In the genomic region with DNA sequence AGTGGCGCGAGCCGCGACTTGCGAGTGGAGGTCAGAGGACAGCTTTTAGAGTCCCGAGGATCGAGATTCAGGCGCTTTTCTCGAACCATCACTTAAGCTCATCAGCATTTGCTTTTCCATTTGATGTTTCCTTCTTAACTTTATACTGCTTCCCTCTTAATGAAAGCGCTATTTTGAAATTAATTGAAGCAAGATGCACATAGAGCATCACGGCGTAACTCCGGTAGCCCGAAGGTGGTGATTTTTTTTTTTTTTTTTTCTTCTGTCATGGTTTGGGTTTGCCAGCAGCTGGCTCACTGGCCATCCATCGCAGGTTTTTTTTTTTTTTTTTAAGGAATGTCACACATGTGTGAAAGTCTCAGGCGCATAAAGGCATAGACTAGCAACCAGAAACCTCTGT, we compare ENCODE assay signal across 7 mouse cellular contexts. TPM values are rescaled to one million over a fixed set of nuclear protein-coding genes. Genes with fewer than 3 reads are reported as not detected.
DNase-seq lines count a peak whose midpoint lies in the region; ATAC-seq and TF ChIP-seq lines count a peak whose summit lies in the region.

No protein-coding gene starts in this region.

- peak overlapping the region; percentile 95 for H3K9ac ChIP-seq in neural tube, embryonic 11.5 days (ENCODE audit: low read length)
- H3K9ac ChIP-seq in forebrain, embryonic 12.5 days = peak overlapping the region; percentile 100
- peak overlapping the region; percentile 98 for H3K9ac ChIP-seq in limb, embryonic 15.5 days
- H3K9ac ChIP-seq in stomach, postnatal 0 days (ENCODE audit: low read length) = peak overlapping the region; percentile 88

- no peaks in the 10 kb centered on the region for H3K9me3 ChIP-seq in neural tube, embryonic 11.5 days (ENCODE audit: control insufficient read depth, low read length)
- no peaks in the 10 kb centered on the region for H3K9me3 ChIP-seq in forebrain, embryonic 12.5 days
- H3K9me3 ChIP-seq in limb, embryonic 15.5 days = no peaks in the 10 kb centered on the region
- H3K9me3 ChIP-seq in stomach, postnatal 0 days (ENCODE audit: control insufficient read depth, low read length) = no peaks in the 10 kb centered on the region

- H3K27ac ChIP-seq in neural tube, embryonic 11.5 days (ENCODE audit: low read depth, low read length) = peak overlapping the region; percentile 97; the same call in 1 of the 2 replicates
- H3K27ac ChIP-seq in forebrain, embryonic 12.5 days = peak overlapping the region; percentile 97; the same call in 1 of the 2 replicates
- H3K27ac ChIP-seq in limb, embryonic 15.5 days = 0 out of 2 replicates have a peak overlapping the region, but pooled peaks have one; percentile 92
- no peak overlapping the region for H3K27ac ChIP-seq in stomach, postnatal 0 days (replicated peaks)

- H3K36me3 ChIP-seq in neural tube, embryonic 11.5 days (ENCODE audit: control insufficient read depth, insufficient read depth, low read length) = no peaks in the 10 kb centered on the region
- H3K36me3 ChIP-seq in forebrain, embryonic 12.5 days (replicated peaks) = no peaks in the 10 kb centered on the region
- no peaks in the 10 kb centered on the region for H3K36me3 ChIP-seq in limb, embryonic 15.5 days
- no peaks in the 10 kb centered on the region for H3K36me3 ChIP-seq in stomach, postnatal 0 days (ENCODE audit: control insufficient read depth, insufficient read depth, low read length)

- no peak for DNase-seq in neural tube, embryonic 11.5 days (ENCODE audit: low spot score)
- no peak for DNase-seq in neural tube, embryonic 10.5 days (ENCODE audit: extremely low spot score, low spot score)
- no peak for DNase-seq in stomach, postnatal 0 days (ENCODE audit: low spot score)
- DNase-seq in adrenal gland, adult (ENCODE audit: inconsistent age in 2 of 2, low spot score in 1 of 2) = no peak

- no peak for TF ChIP-seq EP300 in stomach, postnatal 0 days (optimal IDR thresholded peaks at IDR 0.05)

- WGBS in neural tube, embryonic 11.5 days = 3% methylated on average over 16 of the region's 16 CpGs
- 2% methylated on average over 16 of the region's 16 CpGs for WGBS in forebrain, embryonic 12.5 days
- WGBS in limb, embryonic 15.5 days = under 1% methylated on average over 16 of the region's 16 CpGs
- WGBS in stomach, postnatal 0 days = 4% methylated on average over 16 of the region's 16 CpGs

- ATAC-seq in neural tube, embryonic 11.5 days (ENCODE audit: insufficient read depth, low FRiP score, low TSS enrichment) = no peak
- ATAC-seq in forebrain, embryonic 12.5 days (ENCODE audit: low FRiP score) = no peak
- no peak for ATAC-seq in limb, embryonic 15.5 days (ENCODE audit: insufficient number of reproducible peaks, low FRiP score, low TSS enrichment, low read depth)
- ATAC-seq in stomach, postnatal 0 days (ENCODE audit: low FRiP score, low TSS enrichment) = no peak
- ATAC-seq in inflammation-experienced regulatory T-cells, adult 6 months = no peak

- H3K4me3 ChIP-seq in neural tube, embryonic 11.5 days (ENCODE audit: low read depth, low read length) = peak overlapping the region; percentile 99
- H3K4me3 ChIP-seq in forebrain, embryonic 12.5 days (replicated peaks) = peak overlapping the region; percentile 99
- peak overlapping the region; percentile 99 for H3K4me3 ChIP-seq in limb, embryonic 15.5 days
- H3K4me3 ChIP-seq in stomach, postnatal 0 days (ENCODE audit: low read depth, low read length) = peak overlapping the region; percentile 98

- H3K4me2 ChIP-seq in neural tube, embryonic 11.5 days (ENCODE audit: low read depth) = peak overlapping the region; percentile 52
- H3K4me2 ChIP-seq in forebrain, embryonic 12.5 days = peak overlapping the region; percentile 67
- H3K4me2 ChIP-seq in limb, embryonic 15.5 days = peak overlapping the region; percentile 57
- peak overlapping the region; percentile 79 for H3K4me2 ChIP-seq in stomach, postnatal 0 days (replicated peaks; ENCODE audit: low read depth)

- no peaks in the 10 kb centered on the region for H3K27me3 ChIP-seq in neural tube, embryonic 11.5 days (ENCODE audit: control insufficient read depth, insufficient read depth, low read length)
- 0 out of 2 replicates have a peak, but pooled peaks cover 7% of the 10 kb centered on the region for H3K27me3 ChIP-seq in forebrain, embryonic 12.5 days
- no peaks in the 10 kb centered on the region for H3K27me3 ChIP-seq in limb, embryonic 15.5 days
- no peaks in the 10 kb centered on the region for H3K27me3 ChIP-seq in stomach, postnatal 0 days (ENCODE audit: control insufficient read depth, insufficient read depth, low read length)

- no peak for TF ChIP-seq CTCF in stomach, postnatal 0 days (IDR thresholded peaks at IDR 0.05; ENCODE audit: low read depth)

- peaks cover 13% of the 10 kb centered on the region; the same call in 1 of the 2 replicates for H3K4me1 ChIP-seq in neural tube, embryonic 11.5 days (ENCODE audit: control insufficient read depth, insufficient read depth, low read length)
- H3K4me1 ChIP-seq in forebrain, embryonic 12.5 days = peaks cover 32% of the 10 kb centered on the region
- H3K4me1 ChIP-seq in limb, embryonic 15.5 days = peaks cover 19% of the 10 kb centered on the region
- H3K4me1 ChIP-seq in stomach, postnatal 0 days (replicated peaks; ENCODE audit: control insufficient read depth, insufficient read depth) = no peaks in the 10 kb centered on the region

RNA-seq across cellular contexts. Expression of a gene that starts 2.3 kb away (rescaled TPM):
- 458 and 468 TPM in 2 replicates for polyA plus RNA-seq in neural tube, embryonic 11.5 days (2014; fragmentation: Nextera tagmentation; extraction: Ambion mirVana)
- polyA plus RNA-seq in forebrain, embryonic 12.5 days (2016; fragmentation: Nextera tagmentation; extraction: Ambion mirVana) = 353 and 402 TPM in 2 replicates
- 297 and 325 TPM in 2 replicates for polyA plus RNA-seq in limb, embryonic 15.5 days (2015; fragmentation: Nextera tagmentation; extraction: Ambion mirVana)
- 157 and 162 TPM in 2 replicates for polyA plus RNA-seq in stomach, postnatal 0 days (2015; fragmentation: Nextera tagmentation; extraction: Ambion mirVana)
- 100 to 1,000 TPM; 233 to 405 (median 322) TPM for polyA plus RNA-seq in inflammation-experienced regulatory T-cells, adult 6 months (2017; shearing (Covaris generic))

RNA-seq across cellular contexts. Expression of a gene that starts 39.0 kb away (rescaled TPM):
- 69.0 and 69.6 TPM in 2 replicates for polyA plus RNA-seq in neural tube, embryonic 11.5 days (2014; fragmentation: Nextera tagmentation; extraction: Ambion mirVana)
- polyA plus RNA-seq in forebrain, embryonic 12.5 days (2016; fragmentation: Nextera tagmentation; extraction: Ambion mirVana) = 43.8 and 47.0 TPM in 2 replicates
- 38.5 and 38.9 TPM in 2 replicates for polyA plus RNA-seq in limb, embryonic 15.5 days (2015; fragmentation: Nextera tagmentation; extraction: Ambion mirVana)
- 33.9 and 34.1 TPM in 2 replicates for polyA plus RNA-seq in stomach, postnatal 0 days (2015; fragmentation: Nextera tagmentation; extraction: Ambion mirVana)
- 10 to 100 TPM; 30.5 to 37.9 (median 35.2) TPM for polyA plus RNA-seq in inflammation-experienced regulatory T-cells, adult 6 months (2017; shearing (Covaris generic))
